Mouse (Mus musculus) midbrain, embryonic 11.5 days (tissue): ENCODE results near the gene Pkn3. TPM values are rescaled to one million over a fixed set of nuclear protein-coding genes. Genes with fewer than 3 reads are reported as not detected.

Experiments used
- ATAC-seq: fragments of 200-750 bp; cut with Nextera tagmentation; 2 replicates; pipeline ENCODE4 v1.8.0; 2017; ENCODE audit warnings: moderate TSS enrichment, moderate library complexity; ENCODE audit not compliant: low FRiP score
- DNase-seq: peaks from one replicate; pipeline ENCODE4 v3.0.0; 2015; ENCODE audit warnings: low spot score; ENCODE audit errors: missing footprints
- H3K27ac ChIP-seq: fragments of 300-500 bp; sonication (generic); 2 replicates; pipeline ENCODE4 v1.5.1; 2014; ENCODE audit warnings: low read depth, low read length
- H3K27me3 ChIP-seq: fragments of 300-500 bp; sonication (generic); 2 replicates; pipeline ENCODE4 v1.6.1; 2014; ENCODE audit warnings: mild to moderate bottlenecking, low read length, moderate library complexity, mixed read lengths; ENCODE audit not compliant: control insufficient read depth, insufficient read depth
- H3K36me3 ChIP-seq: fragments of 300-500 bp; sonication (generic); 2 replicates; pipeline ENCODE4 v1.6.1; 2014; ENCODE audit warnings: mild to moderate bottlenecking, low read length, moderate library complexity, mixed read lengths; ENCODE audit not compliant: control insufficient read depth, insufficient read depth
- H3K4me1 ChIP-seq: fragments of 300-500 bp; sonication (generic); 2 replicates; pipeline ENCODE4 v1.6.1; 2014; ENCODE audit warnings: low read length; ENCODE audit not compliant: control insufficient read depth, insufficient read depth
- H3K4me2 ChIP-seq: fragments of 300-500 bp; sonication (generic); 2 replicates; pipeline ENCODE4 v1.6.1; 2014; ENCODE audit warnings: mild to moderate bottlenecking, moderate library complexity
- H3K4me3 ChIP-seq: fragments of 300-500 bp; sonication (generic); 2 replicates; pipeline ENCODE4 v1.5.1; 2014; ENCODE audit warnings: low read depth, low read length
- H3K9ac ChIP-seq: fragments of 300-500 bp; sonication (generic); 2 replicates; pipeline ENCODE4 v1.6.1; 2014; ENCODE audit warnings: low read length
- H3K9me3 ChIP-seq: fragments of 300-500 bp; sonication (generic); 2 replicates; pipeline ENCODE4 v1.6.1; 2016; ENCODE audit warnings: low read length; ENCODE audit not compliant: control insufficient read depth
- WGBS: fragments of 180-500 bp; shearing (Covaris S2); extraction: QIAGEN DNeasy Blood & Tissue Kit; methylation state at CpG from one replicate; pipeline ENCODE4 v1.1.7; 2014; 5-methylcytosine and 5-hydroxymethylcytosine counted together
- polyA plus RNA-seq: library from polyadenylated mRNA; unstranded; fragments of >200 nt; fragmentation: Nextera tagmentation; extraction: Ambion mirVana; gene quantifications from 2 replicates; pipeline ENCODE4 v1.2.1, GENCODE M21; 2014

Gene Pkn3
- polyA plus RNA-seq, 1 experiment from 2014 or later, result 8.4 TPM

DNA sequence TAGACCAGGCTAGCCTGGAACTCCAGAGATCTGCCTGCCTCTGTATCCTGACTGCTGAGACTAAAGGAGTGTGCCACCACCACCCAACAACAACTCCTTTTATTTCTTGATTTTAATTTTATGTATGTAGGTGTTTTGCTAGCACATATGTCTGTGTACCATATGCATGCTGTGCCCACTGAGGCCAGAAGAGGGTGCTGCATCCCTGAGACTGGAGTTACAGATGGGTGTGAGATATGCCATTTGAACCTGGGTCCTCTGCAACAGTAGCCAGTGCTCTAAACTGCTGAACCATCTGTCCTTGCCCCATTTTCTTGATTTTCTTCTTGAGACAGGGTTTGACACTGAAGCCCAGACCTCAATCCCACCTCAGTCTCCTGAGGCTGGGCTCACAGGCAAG is 28.9 kb downstream of the Pkn3 start:
- H3K36me3 ChIP-seq, result peaks cover 13% of the 10 kb centered on the region
- no peak overlapping the region for H3K27ac ChIP-seq
- DNase-seq (peak; percentile 92), ATAC-seq (no peak)
- no peaks in the 10 kb centered on the region for H3K9me3 ChIP-seq
- no peaks in the 10 kb centered on the region for H3K27me3 ChIP-seq
- no peak overlapping the region for H3K4me2 ChIP-seq
- H3K4me3 ChIP-seq, result no peak overlapping the region
- no peak overlapping the region for H3K9ac ChIP-seq
- H3K4me1 ChIP-seq, result no peaks in the 10 kb centered on the region

DNA sequence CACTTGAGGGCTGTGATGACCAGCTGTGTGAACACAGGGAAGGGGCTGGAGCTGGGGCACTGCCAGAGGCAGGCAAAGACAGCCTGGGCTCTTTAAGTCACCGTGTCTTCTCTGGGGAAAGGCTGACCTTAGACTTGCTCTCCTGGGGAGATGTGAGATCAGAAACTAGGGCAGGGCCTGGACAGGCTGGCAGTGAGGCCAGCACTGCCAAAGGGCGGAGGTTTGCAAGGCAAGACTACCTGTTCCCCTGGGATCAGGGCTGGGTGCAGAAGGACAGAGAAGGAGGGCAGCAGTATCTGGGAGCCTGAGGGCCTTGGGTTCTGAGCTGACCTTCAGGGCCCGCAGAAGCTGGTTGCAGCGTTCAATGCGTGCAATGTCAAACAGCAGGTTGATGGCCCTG is 30.2 kb downstream of the Pkn3 start:
- Histone ChIP-seq H3K9me3 (no peaks in the 10 kb centered on the region), H3K4me1 (no peaks in the 10 kb centered on the region), H3K9ac (no peak overlapping the region), H3K4me3 (no peak overlapping the region), H3K36me3 (peaks cover 12% of the 10 kb centered on the region), H3K4me2 (no peak overlapping the region), H3K27ac (no peak overlapping the region), H3K27me3 (no peaks in the 10 kb centered on the region)
- ATAC-seq (no peak), DNase-seq (no peak)
- 91% methylated on average over 5 of the region's 5 CpGs for WGBS

DNA sequence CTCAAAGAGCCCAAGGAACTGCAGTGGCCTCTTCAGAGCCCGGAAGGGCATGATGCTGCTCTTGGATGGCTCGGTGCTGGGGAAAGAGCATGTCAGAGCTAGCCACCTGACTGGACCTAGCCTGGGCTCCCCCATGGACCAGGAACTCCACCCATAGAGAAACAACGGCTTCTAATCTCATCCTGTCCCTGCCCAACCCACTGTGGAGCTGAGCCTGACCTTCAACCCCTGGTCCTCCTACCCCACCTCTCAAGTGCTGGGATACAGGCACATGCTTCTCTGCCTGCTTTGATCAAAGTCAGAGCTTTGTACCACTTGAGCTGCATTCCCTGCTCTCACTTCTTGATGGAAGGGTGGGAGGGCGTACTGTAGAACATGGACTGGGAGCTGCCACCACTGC is 30.8 kb downstream of the Pkn3 start:
- Histone ChIP-seq H3K27me3 (no peaks in the 10 kb centered on the region), H3K36me3 (peaks cover 11% of the 10 kb centered on the region), H3K4me3 (no peak overlapping the region), H3K4me2 (no peak overlapping the region), H3K9me3 (no peaks in the 10 kb centered on the region), H3K4me1 (no peaks in the 10 kb centered on the region), H3K27ac (no peak overlapping the region), H3K9ac (no peak overlapping the region)
- ATAC-seq (no peak), DNase-seq (no peak)
- WGBS, result 85% methylated on average over 4 of the region's 4 CpGs

DNA sequence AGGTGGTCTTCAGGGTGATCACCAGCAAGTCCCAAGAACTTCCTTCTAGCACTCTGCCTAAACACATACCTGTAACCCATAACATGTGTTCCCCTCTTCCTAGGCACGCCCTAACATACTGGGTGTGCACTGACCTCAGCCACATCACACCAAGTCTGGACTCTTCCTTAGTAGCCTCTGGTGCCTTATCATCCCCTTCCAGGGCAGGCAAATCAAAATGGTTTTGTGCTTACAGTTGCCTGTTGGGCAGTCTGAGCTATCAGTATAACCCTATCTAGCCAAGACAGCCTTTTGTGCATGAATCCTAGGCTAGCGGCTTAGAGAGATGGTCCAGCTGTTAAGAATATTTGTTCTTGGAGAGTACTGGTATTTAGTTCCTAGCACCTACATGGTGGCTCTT is 34.0 kb downstream of the Pkn3 start:
- Histone ChIP-seq H3K9me3 (no peaks in the 10 kb centered on the region), H3K4me2 (no peak overlapping the region), H3K9ac (no peak overlapping the region), H3K4me1 (no peaks in the 10 kb centered on the region), H3K36me3 (peaks cover 8% of the 10 kb centered on the region), H3K4me3 (no peak overlapping the region), H3K27ac (no peak overlapping the region), H3K27me3 (no peaks in the 10 kb centered on the region)
- 94% methylated on average over 2 of the region's 2 CpGs for WGBS
- DNase-seq, result peak; percentile 41
- no peak for ATAC-seq

DNA sequence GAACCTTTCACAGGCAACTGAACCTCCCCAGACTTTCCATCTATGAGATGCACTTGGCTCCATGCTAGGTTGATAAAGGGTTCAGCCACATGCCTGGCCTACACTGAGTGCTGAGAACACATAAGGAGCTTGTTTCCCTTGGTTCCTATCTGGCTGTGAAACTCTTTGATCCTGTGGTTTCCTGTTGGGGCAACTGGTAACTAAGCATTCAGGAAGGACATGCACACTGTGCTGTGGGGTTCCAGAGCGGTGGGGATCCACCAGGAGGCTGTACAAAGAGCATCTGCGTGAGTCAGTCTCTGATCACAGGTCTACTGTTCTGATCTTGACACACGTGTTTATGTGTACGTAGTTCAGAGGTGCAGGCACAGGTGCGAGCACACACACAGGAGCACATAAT is 35.1 kb downstream of the Pkn3 start:
- ATAC-seq, result no peak

DNA sequence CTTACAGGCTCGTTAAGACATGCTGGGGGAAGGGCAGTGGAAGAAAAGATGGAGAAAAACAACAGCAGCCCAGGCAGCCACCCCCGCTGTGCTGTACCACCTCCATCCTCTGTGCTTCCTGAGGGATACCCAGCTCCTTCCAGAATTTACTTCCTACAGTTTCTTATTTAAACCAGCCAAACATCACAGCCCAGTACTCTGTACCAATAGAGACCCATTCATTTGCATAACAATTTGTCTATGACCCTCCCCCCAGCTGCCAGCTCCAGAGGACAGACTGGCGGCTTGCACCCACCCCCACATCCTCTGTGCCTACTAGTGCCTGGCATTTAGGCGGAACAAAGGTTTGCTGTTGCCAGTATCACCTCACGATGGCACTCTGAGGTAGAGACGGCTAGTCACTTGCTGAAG is 42.2 kb downstream of the Pkn3 start:
- peak overlapping the region; percentile 14; the same call in 1 of the 2 replicates for H3K9ac ChIP-seq
- peaks cover 14% of the 10 kb centered on the region for H3K4me1 ChIP-seq
- no peaks in the 10 kb centered on the region for H3K9me3 ChIP-seq
- 19% methylated on average over 6 of the region's 6 CpGs for WGBS
- H3K27me3 ChIP-seq, result no peaks in the 10 kb centered on the region
- no peak overlapping the region for H3K27ac ChIP-seq
- H3K36me3 ChIP-seq, result no peaks in the 10 kb centered on the region
- H3K4me3 ChIP-seq, result no peak overlapping the region
- no peak overlapping the region for H3K4me2 ChIP-seq
- DNase-seq (peak; percentile 62), ATAC-seq (no peak)

More for the DNA sequence above, 35.1 kb downstream of the Pkn3 start:
- peak; percentile 10 for DNase-seq
- no peaks in the 10 kb centered on the region for H3K27me3 ChIP-seq
- H3K9me3 ChIP-seq, result no peaks in the 10 kb centered on the region
- no peak overlapping the region for H3K4me3 ChIP-seq
- WGBS, result 92% methylated on average over 5 of the region's 5 CpGs
- H3K27ac ChIP-seq, result no peak overlapping the region
- H3K36me3 ChIP-seq, result peaks cover 8% of the 10 kb centered on the region
- no peaks in the 10 kb centered on the region for H3K4me1 ChIP-seq
- H3K9ac ChIP-seq, result no peak overlapping the region
- no peak overlapping the region for H3K4me2 ChIP-seq

DNA sequence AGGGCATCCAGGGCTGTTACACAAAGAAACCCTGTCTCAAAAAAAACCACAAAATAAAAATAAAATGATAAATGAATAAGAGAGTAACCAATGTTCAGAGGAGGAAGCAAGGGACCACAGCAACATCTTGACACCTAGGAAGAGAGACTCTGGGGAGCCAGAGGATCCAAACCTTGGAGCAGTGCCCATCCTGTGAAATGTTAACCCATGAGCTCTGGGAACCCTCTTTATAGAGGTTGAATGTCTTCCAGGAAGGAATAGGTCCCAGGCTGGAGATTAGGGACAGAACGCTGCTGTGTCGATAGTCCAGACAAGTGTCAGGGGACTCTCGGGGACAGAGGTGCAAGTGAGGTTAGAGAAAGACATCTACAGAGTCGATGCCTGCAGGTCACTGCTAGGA is 42.8 kb downstream of the Pkn3 start:
- H3K36me3 ChIP-seq, result no peaks in the 10 kb centered on the region
- WGBS, result 83% methylated on average over 4 of the region's 4 CpGs
- no peak overlapping the region for H3K27ac ChIP-seq
- no peak overlapping the region for H3K4me2 ChIP-seq
- DNase-seq, result no peak
- ATAC-seq, result no peak
- peaks cover 18% of the 10 kb centered on the region for H3K4me1 ChIP-seq
- H3K27me3 ChIP-seq, result no peaks in the 10 kb centered on the region
- no peak overlapping the region for H3K4me3 ChIP-seq
- H3K9ac ChIP-seq, result no peak overlapping the region
- H3K9me3 ChIP-seq, result no peaks in the 10 kb centered on the region

DNA sequence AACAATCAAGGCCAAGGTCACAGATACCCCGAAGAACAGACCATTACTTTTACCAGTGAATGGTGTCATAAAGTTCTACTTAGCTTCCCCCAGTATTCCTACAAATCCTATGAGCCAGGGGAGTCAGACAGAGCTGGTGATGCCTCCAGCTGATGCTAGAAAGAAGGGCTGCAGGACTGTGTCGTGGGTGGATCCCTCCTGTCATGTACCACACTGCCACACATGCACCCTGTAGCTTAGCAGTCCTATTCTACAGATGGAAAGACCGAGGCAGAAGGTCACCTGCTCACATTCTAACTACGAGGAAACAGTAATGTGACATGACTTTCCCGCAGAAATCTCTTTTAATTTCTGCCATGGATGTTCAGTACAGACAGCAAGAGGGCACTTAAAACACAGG is 45.3 kb downstream of the Pkn3 start:
- H3K9me3 ChIP-seq, result no peaks in the 10 kb centered on the region
- peaks cover 18% of the 10 kb centered on the region for H3K4me1 ChIP-seq
- H3K9ac ChIP-seq, result no peak overlapping the region; the same call in 1 of the 2 replicates
- no peak for DNase-seq
- no peaks in the 10 kb centered on the region for H3K27me3 ChIP-seq
- H3K4me3 ChIP-seq, result no peak overlapping the region
- WGBS, result 89% methylated on average over 5 of the region's 5 CpGs
- no peak for ATAC-seq
- no peaks in the 10 kb centered on the region for H3K36me3 ChIP-seq
- no peak overlapping the region for H3K4me2 ChIP-seq
- H3K27ac ChIP-seq, result no peak overlapping the region

DNA sequence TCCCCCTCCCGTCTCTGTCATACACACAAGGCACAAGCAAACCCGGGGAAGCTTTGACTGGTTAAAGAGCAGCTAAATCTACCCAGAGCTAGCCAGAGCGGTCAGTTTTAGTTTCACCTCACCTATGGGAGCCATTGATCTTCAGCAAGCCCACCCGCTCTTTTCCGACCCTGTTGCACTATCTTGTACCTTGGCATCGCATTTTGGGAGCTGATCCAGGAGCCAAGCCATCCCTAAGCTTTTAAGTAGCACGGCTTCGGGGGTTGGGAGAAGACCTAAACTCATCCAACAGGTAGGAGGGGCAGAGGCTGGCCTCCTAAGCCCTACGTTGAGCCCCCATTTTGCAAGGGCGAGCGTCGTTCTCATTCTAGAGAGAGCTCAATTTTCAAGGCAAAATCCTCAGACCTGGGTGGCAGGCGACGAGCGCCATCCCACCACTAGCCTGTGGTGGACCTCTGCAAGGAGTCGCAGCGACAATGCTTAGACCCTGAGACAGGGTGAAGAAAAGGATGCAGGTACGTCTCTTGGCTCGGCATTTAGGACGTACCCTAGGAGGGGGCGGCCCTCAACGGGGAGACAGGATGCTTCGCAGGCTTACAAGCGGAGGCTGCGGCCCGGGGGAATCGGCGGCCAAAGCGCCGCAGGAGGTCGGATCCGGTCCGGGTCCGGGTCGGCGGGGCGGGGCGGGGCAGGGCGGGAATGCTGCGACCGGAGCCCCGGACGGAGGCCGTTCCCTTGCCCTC is 46.4 kb downstream of the Pkn3 start:
- Histone ChIP-seq H3K36me3 (no peaks in the 10 kb centered on the region), H3K4me1 (peaks cover 18% of the 10 kb centered on the region), H3K27ac (peak overlapping the region; percentile 64), H3K4me2 (peak overlapping the region; percentile 91), H3K9me3 (no peaks in the 10 kb centered on the region), H3K27me3 (no peaks in the 10 kb centered on the region), H3K9ac (peak overlapping the region; percentile 74), H3K4me3 (peak overlapping the region; percentile 64)
- DNase-seq, result no peak
- WGBS, result 2% methylated on average over 43 of the region's 44 CpGs
- peak; percentile 64; the same call in 1 of the 2 replicates for ATAC-seq
